Mouse (Mus musculus) retina, postnatal 1 day (tissue): ENCODE measurements around the gene Zkscan1.
"Not testable (repeated sequence)": the region's sequence is repeated elsewhere in the genome, so short reads cannot be mapped to it uniquely, and the experiment has no call there.

Experiments used
- DNase-seq: peaks from one replicate; pipeline ENCODE4 v3.0.0-alpha.2; 2012

Gene Zkscan1

DNA sequence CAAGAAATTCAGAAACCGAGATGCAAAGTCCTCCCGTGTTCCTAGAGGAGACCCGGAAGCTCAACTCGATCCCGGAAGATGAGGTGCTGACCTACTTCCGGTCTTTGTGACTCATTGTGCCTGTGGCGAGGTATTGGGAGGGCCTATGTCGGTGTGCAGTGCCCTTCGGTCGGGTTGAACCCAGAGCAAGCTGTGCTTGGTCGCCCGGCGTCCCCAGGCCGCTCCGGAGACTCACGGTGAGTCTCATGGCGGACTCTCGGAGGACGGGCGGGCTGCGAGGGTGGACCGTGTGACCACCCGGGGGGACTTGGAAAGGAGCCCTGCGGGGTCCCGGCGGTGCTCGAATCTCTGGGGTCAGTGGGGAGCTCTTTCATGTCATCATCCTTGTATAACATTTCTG lies at the start of gene Zkscan1:
Gene Zkscan1, plus strand, starts transcription at position 89 of the 400 bp plus-strand sequence.
- peak; percentile 96 for DNase-seq

DNA sequence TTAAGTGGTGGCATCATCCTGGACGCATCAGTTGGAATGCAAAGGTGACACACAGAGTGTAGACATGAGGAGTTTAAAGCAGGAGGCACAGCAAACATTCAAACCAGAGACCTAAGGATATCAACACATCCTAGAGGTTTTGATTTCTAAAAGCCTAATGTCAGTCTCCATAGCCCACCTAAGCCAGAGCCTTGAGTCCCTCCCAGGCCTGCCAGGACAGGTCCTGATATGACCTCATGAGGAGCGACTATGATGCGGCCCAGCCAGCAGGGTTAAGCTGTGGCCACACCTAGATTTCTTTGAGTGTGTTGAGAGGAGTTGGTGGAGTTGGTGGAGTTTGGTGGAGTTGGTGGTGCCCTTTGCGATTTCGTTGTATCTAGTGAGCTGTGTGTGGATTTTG lies 32.0 kb upstream of the Zkscan1 start, which contains the start of gene Smok3c:
Gene Smok3c, plus strand, starts transcription at position 301 of the 400 bp plus-strand sequence.
- not testable (repeated sequence) for DNase-seq

DNA sequence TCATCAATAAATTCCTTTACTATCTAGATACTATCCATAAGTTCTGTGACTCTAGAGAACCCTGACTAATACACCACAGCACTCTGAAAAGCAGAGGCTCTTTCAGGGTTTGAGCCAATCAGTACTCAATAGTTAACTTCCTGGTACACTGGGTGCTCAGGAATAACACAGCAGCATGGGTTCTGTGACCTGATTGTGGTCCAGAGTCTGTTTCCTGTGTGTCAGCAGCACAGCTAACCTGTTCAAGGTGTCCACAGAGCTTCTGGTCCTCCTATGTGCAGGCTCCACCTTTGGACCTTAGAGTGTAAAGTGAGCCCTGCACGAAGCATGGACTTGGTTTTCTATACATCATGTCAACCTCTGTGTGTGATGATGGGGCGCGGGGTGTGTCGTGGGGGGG lies 11.1 kb upstream of the Zkscan1 start:
- DNase-seq: no peak

DNA sequence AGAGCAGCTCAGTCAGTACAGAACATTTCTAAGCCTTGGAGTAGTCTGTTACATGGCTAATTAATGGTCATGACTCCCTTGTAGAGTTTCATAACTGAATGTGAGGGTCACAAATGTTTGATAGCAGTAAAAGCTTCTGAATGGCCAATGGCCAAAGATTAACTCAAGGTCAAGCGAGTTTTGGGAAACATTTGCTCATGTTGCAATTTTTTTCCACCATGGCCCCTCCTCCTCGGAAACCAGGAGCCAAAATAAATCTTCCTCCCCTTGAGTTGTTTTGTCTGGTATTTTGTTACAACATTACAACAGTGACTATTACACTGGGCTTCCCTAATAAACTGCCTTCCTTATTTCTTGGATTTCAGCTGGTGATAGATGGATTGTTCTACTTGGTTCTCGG lies 9.2 kb upstream of the Zkscan1 start:
- DNase-seq: no peak

DNA sequence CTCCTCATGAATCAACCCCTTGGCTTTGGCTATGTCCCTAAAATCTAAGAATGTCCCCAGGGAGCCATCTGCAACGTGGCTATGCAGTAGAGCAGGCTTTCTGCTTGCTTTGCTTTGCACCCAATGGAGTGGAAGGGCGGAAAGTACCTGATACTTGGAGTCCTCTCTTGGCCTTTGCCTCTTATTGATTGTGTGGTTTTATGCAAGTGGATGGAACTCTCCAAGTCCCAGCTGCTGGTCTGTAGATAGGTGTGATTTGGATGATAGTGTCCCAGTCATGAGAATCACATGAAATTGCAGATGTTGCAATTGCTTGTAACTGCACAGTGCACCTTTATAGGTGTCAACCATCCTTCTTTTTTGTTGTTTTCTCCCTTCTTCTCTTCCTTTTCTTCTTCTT lies 8.7 kb upstream of the Zkscan1 start:
- DNase-seq: no peak

DNA sequence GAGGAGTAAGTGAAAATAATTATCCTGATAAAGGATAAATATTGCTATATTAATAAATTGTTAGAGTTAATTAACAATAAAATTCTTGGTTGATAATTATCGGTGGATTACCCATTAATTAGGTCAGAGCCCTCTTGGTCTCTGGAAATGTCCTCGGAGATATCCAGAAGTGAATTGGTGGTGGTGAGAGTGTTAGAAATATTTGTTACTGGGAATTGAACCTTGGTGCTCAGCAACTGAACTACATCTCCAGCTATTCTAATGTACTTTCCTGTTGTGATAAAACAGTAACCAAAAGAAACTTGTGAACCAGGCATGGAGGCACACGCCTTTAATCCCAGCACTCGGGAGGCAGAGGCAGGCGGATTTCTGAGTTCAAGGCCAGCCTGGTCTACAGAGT lies 4.4 kb upstream of the Zkscan1 start:
- no peak for DNase-seq

DNA sequence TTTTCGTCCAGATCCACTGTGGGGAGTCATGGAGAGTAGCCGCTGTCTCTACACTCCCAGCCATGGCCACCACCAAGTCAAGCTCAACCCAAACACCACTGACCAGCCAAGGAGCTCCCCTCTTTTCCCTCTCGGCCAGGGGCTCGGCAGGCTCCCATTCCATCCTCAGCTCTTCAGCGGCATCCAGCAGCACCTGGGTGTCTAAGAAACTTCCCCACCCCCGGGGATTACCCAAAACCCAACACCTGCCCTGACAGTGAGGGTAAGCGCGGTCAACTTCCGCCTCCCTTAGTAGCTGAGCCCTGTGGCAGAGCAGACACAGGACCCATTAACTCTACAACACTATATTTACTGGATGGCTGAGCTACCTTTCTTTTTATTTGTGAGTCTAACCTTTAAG lies 3.4 kb upstream of the Zkscan1 start:
- DNase-seq: no peak

DNA sequence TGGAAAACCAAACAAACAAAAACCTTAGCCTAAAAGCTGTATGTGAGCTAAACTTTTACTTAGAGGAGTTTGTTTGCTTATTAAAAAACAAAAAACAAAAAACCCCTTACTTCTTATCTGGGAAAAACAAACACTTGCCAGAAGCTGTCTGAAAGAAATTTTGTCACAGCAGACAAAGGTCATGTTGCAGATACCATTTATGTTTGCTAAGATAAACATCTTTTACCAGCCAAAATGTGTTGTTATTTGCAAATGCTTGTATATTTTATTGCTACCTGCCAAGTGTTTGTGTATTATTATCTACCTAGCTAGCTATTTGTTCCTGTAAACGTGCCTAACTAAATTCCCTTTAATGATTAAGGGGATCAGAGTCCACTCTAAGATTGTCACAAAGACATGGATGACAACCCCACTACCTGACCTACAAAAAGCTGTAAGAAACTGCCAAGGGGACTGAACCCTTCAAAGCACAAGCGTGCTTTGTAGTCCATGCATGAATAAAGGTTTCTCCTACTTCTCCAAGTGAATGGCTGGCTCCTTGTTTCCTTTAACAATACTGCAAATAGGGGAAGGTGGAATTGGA lies 1.5 kb upstream of the Zkscan1 start:
- no peak for DNase-seq

DNA sequence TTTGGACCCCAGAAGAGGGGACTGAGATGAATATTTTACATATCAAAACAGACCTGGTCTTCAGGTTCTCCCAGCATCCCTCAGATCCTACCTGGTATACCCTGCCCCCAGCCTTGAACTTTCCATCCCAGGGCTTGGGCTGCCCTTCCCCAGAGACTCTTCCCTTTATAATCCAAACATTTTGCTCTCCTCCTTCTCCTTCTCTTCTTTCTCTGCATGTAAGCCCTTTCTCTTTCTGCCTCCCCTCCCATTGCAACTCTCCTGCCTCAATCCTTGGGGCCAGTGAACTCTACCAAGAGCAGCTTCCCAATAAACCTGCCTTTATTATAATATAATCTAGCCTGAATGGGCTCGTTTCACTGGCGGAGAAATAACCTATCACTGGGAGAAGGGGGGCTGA lies 948 bp upstream of the Zkscan1 start:
- DNase-seq: no peak

DNA sequence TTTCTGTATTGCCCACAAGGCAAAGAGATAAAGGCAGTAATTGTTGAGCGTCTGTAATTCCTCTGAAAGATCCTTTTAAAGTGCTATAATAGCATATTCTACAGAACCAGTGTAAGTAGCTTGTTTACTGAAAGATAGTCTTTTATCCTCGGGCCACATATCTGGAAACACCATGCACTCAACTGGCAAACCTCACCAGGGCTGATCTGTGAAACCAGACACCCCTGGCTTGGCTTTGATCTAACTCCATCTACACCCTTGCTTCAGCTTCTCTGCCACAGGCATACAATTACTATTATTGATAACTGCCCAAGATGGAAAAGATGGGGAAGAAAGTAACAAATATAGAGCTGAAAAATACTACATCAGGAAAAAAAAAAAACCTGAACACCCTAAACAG lies 377 bp upstream of the Zkscan1 start:
- DNase-seq: no peak

DNA sequence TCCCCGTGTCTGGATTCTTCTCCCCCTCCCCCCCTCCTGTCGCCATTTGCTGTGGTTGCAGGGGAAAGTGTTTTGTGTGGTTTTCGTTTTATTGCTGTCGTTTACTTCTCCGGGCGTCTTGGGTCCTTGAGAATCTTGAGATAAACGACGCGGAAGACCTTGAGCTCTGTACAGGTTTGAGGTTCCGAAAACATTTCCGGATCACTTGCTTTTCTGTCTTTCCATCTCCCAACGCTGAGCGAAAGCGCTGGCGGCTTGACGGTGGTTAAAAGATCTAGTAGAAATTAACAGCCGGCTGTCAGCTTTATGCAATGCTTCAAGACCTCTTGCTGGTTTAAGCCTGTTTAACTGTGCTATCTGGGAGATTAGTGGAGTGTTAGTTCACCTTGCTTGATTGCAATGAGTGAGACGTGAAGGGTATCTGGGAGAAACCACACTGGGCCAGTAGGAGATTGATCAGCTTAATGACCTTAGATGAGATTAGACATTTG lies 582 bp downstream of the Zkscan1 start:
- peak; percentile 76 for DNase-seq

DNA sequence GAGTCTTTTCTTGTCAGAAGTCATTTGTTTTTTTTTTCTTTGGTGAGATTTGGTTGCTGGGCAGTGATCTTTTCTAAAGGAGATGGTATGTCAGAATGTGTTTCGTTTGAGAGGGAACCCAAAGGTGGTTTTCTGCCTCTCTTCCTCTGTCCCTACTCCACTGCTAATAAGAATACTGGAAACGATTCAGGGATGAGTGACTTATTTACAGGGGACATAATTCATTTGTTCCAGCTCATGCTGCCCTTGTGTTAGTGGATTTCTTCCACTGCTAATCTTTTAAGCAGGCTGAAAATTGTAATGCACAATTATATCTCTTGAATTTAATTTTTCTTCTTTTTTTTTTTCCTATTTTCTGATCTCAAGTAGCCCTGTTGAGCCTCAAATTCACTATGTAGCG lies 2.0 kb downstream of the Zkscan1 start:
- no peak for DNase-seq

DNA sequence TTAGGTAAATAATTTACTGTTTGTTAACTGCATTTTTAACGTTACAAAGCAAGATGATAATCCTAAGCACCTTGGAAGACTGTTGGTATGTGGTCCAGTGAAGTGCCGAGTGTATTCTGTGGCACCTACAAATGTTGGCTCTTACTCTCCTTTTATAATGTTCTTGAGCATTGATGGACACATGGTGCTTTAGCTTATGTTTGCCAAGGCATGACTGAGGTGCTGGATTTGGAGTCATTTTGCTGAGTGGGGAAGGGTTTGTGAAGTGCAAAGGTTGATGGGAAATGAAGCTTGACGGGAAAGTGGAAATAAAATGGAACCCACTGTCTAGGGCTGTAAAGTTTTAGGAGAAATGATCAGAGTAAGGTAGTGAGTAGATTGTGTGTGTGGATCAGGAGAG lies 3.5 kb downstream of the Zkscan1 start:
- no peak for DNase-seq

DNA sequence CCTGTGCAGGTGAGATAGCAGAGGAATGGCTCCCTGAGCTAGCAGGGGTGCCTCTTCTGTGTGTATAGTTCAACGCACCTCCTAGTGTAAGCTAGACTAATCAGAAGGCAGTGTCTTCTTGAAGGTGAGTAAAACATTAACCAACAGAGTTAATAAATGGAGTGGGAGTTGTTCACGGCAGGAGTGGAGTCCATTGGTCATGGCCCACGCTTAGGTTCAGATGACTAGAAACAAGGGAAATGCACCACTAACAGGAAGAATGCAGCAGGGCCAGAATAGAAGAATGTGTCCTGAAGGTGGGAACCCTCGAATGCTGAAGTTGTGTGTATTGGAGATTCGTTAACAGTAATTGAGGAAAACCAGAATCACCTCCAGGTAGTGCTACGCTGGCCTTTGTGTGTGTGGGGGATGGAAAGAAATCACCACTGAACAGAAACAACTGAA lies 4.2 kb downstream of the Zkscan1 start:
- DNase-seq: no peak

DNA sequence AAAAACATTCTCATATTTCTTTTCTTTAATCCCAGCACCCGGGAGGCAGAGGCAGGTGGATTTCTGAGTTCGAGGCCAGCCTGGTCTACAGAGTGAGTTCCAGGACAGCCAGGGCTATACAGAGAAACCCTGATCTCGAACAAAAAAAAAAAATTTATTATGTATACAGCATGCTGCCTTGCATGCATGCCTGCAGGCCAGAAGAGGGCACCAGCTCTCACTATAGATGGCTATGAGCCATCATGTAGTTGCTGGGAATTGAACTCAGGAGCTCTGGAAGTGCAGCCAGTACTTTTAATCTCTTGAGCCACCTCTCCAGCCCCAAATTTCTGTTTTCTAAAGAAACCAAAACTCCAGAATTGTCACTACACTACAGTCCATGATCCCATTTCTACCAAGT lies 5.4 kb downstream of the Zkscan1 start:
- peak; percentile 42 for DNase-seq

DNA sequence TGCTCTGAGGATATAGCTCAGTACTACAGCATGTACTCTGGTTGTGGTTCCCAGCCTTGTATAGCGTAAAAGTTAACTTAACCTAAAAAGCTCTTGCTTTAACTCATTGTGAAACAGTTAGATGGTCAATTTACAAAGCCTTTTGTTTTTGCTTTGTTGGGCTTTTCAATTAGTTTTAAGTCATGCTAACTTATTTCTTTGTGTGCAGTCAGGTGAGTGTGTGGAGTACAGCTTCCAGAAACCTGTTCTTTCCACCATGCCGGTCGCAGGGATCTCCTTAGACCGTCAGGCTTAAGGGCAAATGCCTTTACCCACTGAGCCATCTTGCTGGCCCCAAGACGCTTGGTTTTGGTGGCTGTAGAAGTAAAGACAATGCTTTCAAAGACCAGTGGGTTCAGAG lies 5.9 kb downstream of the Zkscan1 start:
- no peak for DNase-seq

DNA sequence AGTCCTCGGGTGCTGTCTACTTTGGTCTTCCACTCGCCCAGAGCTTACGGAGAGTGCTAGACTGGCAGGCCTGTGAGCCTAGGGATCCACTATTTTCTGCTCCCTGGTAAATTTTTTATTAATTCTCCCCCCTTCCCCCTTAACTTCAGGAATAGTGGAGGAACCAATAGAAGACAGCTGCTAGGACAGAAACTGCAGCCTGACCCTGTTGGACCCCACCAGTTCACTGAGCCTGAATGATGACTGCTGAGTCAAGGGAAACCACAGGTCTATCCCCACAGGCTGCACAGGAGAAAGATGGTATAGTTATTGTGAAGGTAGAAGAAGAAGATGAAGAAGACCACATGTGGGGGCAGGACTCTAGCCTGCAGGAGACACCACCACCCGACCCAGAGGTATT lies 7.9 kb downstream of the Zkscan1 start:
- no peak for DNase-seq

DNA sequence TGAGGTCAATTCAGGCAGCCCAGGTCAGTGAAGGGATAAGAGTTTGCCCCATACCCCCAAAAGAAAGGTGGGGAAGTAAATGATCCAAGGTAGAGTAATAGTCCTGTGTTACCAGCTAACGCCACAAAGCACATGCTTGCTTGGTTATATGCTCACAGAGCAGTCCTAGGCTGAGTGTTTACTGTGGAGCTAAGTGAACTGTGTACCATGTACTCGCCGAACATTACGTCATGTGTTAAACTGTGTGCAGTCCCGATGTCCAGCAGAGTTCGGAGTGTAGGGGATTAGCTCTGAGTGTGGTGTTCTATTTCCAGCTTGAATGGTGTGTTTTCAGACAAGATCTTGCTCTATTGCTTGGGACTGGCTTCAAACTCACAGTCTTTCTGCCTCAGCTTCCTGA lies 9.6 kb downstream of the Zkscan1 start:
- no peak for DNase-seq

DNA sequence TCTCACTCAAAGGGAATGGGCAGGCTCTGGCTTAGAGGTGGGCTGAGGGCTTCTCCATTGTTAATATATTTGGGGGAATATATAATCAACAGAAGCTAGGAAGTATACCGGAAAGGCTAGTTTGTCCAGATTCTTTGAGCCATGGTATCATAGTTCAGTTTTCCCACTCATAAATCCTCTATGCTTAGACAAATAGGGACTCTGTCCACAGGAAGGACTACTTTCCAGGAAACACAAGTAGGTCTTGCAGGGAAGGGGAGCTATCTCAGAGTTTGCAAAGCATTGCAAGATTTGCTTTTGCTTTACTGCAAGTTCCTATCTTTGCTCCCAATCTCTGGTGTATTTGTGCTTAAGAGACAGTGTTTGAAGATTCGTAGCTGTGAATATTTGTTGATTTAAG lies 20.1 kb downstream of the Zkscan1 start:
- DNase-seq: no peak

DNA sequence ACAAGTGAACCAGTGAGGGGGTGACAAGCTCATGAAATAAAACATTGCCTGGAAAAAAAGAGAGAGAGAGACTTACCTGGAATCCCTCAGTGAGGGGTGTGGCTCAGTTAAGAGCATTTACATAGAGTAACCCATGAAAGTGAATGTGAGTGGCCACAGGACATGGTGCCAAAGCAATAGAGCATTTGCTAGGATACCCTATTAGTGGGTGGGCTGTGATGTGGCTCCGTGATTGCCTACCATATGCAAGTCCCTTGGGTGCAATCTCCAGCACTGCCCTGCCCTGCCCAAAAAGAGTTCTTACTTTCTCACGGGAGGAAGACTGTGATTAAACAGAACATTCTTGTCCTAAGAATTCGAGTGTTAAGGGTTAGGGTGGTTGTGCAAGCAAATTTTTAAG lies 22.2 kb downstream of the Zkscan1 start:
- no peak for DNase-seq

DNA sequence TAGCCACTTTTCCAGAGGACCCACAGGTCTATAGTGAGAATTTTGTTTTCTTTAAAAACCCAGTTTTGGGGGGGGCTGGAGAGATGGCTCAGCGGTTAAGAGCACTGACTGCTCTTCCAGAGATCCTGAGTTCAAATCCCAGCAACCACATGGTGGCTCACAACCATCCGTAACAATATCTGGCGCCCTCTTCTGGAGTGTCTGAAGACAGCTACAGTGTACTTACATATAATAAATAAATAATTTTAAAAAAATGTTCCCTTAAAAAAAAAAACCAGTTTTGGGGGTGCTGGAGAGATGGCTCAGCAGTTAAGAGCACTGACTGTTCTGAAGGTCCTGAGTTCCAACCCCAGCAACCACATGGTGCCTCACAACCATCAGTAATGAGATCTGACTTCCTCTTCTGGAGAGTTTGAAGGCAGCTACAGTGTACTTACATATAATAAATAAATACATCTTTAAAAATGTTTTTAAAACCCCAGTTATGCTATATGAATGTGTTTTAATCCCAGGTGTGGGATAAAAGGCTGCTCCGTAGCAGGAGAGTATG lies 25.0 kb downstream of the Zkscan1 start:
- not testable (repeated sequence) for DNase-seq

DNA sequence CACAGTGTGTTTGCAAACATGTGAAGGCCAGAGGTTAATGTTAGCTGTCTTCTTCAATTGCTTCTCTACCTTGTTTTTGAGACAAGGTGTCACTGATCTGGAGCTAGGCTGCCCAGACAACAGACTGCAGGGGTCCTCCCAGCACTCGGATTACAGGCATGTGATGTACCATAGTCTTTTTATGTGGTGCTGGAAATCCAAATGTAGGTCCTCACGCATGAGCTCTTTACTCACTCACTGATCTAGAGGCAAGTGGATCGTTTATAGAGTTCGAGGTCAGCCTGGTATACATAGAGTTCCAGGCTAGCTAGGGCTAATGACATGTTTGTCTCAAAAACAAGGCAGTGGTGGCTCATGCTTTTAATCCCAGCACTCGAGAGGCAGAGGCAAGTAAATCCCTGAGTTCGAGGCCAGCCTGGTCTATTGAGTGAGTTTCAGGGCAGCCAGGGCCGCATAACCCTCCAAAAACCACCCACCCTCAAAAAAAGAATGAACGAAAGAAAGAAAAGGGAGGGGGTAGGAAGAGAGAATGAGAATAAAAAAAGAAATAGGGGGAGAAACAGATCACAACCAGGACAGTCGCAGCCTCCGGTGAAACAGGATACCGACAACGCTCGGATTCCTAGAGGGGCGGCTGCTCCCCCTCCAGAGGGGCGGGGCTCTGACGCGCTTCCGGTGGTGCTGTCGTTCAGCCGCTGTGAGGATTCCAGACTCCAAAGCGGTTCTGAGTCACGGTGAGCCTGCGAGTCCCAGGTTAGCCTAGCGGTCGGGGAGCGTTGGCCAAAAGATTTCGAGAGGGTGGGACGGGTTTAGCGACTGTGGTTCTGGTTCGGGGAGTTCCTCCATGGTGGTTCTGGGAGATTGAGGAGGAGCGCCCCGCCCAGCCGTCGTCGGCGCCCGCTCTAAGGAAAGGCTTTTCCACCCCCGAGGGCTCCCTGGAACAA lies 31.6 kb downstream of the Zkscan1 start, which contains the start of gene Zscan21:
Gene Zscan21, plus strand, starts transcription at position 649 of the 944 bp plus-strand sequence.
- peak; percentile 94 for DNase-seq

DNA sequence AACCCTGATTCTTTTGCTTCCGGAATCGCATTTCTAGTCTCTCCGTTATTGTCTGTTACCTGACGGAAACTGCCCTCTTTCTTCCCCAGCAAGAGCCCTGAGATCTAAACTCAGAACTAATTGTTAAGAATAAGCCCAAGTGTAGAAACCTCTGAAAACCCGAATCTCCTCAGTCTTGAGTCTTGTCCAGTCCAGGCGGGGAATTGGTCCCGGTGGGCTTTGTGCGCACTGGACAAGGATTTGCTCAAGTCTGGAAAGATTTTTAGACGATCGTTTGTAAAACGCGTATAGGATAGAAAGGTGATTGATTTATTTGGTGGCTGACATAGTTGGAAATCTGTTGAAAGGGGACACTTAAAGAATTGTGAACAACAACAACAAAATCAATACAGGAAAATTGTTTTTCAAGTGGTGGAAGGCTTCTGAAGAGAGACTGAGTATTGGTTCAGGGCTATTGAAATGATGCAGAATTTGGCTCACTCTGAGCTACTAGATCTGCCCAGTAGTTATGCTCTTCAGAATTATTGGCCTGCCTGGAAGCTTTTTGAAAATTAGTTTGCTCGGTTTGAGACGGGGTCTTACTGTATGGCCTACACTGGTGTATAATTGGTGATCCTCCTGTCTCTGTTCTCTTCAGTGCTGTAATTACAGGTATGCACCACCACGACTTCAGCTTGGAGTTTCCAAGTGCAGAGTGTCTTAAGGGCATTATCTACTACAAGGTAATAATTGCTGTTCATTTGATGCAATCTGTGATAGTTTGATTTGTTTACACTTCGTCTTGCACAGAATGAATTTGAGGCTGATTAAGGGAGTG lies 32.5 kb downstream of the Zkscan1 start:
- DNase-seq: peak; percentile 15
